Mouse (Mus musculus): Measurements from ENCODE around the gene Hist1h2af.
A peak's percentile ranks its signal among the peaks of the same experiment; 100 is the strongest.
"Not testable (repeated sequence)": the region's sequence is repeated elsewhere in the genome, so short reads cannot be mapped to it uniquely, and the experiment has no call there.

The Hist1h2af gene

DNA sequence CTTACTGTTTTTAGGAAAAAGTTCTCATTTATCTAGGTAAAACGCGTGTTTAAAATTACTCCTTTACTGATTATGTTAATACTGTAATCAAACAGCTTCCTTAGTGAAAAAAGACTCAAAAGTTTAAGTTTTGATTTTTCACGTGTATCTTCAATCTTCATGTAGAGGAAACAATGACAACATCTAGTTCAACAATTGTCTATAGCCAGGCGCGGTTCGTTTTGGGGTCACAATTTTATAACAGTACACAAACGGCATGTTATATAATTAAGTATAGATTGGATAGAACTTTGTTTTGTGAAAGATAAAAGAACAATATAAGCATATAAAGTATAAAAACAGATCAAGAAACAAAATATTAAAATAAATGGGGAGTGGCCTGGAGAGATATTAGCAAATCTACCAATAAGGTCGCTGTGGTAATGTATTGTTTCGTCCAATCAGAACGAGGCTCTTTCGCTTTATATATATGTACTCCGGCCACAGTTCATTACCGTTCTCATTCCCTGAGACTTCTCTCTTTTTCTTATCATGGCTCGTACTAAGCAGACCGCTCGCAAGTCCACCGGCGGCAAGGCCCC, 41.7 kb downstream of the Hist1h2af start, which contains the start of gene Hist1h3d:
TSS of gene Hist1h3d (plus strand) at position 493 of the 581 bp plus-strand sequence.
- no peak for ATAC-seq (ENCODE audit: insufficient number of reproducible peaks, low FRiP score, low TSS enrichment)

DNA sequence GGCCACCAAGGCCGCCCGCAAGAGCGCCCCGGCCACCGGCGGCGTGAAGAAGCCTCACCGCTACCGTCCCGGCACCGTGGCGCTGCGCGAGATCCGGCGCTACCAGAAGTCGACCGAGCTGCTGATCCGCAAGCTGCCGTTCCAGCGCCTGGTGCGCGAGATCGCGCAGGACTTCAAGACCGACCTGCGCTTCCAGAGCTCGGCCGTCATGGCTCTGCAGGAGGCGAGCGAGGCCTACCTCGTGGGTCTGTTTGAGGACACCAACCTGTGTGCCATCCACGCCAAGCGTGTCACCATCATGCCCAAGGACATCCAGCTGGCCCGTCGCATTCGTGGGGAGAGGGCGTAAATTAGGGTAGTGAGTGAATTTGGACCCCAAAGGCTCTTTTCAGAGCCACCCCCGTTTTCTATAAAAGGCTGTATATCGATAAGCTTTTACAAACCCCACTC, 42.2 kb downstream of the Hist1h2af start:
- not testable (repeated sequence) for ATAC-seq (ENCODE audit: insufficient number of reproducible peaks, low FRiP score, low TSS enrichment)

DNA sequence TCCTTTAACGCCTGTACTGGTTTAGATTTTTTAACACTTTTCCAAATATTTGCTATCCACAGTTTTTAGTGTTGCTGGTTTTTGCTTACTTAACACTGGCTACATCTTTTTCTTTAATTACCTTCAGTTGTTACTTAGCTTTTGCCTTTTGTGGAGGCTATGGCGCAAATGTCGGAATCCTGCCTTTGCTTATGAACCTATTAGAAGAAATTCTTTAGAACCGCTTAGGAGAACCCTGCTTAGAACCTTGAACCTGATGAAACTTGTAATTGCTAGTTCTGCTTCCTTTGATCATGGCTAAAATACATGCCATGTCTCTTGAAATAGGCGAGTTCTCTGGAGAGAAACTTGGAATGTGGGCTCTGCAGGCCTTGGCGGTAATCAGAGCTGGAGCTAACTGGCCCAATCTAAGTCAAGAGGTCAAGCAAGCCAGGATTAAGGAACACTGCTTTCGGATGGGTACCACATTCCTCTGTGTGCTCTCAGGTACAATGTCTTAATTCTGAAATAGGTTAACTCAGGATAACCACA, 42.7 kb downstream of the Hist1h2af start:
- ATAC-seq (ENCODE audit: insufficient number of reproducible peaks, low FRiP score, low TSS enrichment), result no peak

DNA sequence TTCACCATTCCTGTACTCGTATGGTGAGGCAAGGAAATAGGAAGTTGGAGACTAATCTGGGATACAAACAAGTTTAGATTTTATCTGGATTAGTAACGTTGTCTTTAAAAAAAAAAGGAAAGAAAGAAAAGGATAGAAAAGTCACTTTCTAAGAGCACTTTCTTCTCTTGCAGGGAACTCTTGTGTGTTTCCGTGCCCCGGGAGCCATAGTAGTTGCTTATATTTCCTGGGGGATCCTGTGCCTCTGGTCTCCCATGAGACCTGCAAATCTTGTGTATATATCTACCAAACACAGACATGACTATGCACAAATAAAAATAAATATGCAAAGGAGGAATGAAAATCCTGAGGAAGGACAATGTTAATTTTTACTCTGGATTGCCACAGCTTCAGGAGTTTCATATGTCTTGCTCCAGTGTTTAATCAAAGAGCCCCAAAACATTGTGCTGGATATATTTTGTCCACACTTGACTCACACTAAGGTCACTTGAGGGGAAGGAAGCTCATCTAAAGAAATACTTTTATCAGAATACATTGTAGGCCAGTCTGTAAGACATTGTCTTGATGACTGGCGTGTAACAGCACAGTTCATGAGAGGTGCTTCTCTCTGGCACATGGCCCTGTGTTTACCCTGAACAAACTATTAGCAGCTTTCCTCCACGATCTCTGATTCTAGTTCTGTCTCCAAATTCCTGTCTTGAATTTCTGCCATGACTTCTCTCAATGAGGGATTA, 43.4 kb downstream of the Hist1h2af start:
- ATAC-seq (ENCODE audit: insufficient number of reproducible peaks, low FRiP score, low TSS enrichment), result no peak

DNA sequence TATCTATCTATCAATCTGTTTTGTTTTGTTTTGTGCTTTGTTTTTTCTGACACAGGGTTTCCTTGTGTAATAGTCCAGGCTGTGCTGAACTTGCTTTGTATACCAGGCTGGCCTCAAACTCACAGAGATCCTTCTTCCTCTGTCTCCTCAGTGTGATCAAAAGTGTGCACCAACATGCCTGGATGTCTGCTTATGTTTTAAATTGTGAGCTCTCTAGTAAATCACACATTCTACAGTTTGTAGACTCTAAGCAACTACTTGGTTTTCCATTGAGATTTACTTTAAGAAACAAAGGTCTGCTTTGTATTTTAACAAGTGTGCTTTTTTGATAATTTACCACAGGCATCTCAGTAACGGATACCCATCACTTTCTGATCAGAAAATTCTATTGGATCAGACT, 44.1 kb downstream of the Hist1h2af start:
- ATAC-seq (ENCODE audit: insufficient number of reproducible peaks, low FRiP score, low TSS enrichment), result no peak

DNA sequence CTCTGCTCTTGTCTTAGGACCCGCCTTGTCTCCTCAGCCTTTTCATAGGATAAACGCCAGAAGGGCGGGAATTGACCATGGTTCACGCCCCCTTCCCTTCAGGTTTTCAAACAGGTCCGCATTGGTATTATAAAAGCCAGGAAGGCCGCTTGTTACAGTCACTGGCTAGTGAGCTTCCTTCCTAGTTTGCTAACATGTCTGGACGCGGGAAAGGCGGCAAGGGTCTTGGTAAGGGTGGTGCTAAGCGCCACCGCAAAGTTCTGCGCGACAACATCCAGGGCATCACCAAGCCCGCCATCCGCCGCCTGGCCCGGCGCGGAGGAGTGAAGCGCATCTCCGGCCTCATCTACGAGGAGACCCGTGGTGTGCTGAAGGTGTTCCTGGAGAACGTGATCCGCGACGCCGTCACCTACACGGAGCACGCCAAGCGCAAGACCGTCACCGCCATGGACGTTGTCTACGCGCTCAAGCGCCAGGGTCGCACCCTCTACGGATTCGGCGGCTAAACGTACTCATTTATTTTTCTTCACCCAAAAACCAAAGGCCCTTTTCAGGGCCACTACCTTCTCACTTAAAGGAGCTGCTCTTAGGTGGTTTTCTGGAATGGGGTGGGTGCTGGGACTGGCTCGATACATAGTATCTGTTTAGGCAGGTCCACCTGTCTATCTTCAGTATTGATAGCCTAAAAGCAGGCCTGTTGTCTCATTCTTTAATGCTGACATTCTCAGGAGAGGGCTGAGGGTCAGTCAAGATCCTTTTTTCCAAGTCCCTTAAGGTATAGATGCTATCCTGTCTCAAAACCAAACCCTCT, 47.9 kb downstream of the Hist1h2af start, which contains the start of gene Hist1h4d:
TSS of gene Hist1h4d (plus strand) at position 191 of the 811 bp plus-strand sequence.
- ATAC-seq (ENCODE audit: insufficient number of reproducible peaks, low FRiP score, low TSS enrichment), result peak; percentile 89

DNA sequence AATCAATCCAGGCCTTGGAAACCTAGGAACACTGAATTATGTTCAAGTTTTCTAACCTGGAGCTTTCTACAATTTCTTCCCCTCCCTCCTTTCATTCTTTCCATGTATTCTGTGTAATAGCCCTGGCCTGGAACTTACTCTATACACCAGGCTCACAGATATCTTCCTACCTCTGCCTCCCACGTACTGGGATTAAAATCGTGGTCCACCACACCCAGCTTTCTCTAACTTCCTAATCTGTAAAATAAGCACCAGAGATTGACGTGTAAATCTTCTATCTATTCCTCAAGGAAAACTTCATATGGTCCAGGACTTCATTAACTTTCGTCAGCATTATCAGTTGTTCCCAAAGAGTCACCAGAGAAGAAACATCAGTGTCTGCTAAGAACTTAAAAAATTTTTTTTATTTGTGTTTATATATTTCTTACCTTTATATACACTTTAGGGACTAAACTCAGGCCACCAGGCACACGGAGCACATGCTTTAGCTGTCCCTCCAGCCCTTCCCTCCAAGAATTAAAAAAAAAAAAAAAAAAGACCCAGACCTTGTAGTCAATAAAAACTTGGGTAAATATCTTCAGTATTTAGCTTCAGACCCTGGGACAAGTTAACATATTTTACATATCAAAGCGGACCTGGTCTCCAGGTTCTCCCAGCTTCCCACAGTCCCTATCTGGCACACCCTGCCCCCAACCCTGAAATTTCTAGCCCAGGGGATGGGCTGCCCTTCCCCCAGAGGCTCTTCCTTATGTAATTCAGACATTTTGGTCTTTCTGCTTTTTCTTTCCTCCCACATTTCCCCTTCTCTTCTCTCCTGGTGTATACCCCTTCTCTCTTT, 48.7 kb downstream of the Hist1h2af start:
- ATAC-seq (ENCODE audit: insufficient number of reproducible peaks, low FRiP score, low TSS enrichment), result no peak

DNA sequence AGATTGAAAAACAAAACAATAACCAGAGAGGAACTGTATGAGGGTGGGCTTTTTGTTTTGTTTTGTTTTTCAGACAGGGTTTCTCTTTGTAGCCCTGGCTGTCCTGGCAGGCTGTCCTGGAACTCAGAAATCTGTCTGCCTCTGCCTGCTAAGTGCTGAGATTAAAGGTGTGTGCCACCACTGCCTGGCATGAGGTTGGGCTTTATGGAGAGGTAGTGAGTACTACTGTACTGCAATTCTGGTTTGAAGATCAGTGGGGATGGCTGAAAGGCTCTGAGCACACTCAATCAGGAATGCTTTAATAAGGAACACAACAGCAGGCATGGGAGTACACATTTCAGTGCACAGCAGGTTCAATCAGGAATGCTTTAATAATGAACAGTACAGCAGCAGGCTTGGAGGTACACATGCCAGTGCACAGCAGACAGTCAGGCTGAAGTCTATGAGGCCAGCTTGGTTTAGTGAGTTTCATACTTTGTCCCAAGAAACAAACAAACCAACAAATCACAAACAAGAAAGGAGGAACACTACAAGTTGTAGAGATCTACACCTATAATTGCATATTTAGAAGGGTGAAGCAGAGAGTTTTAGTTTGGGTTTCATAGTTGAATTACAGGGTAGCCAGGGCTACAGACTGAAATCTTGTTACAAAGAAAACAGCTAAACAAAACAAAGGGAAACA, 49.8 kb downstream of the Hist1h2af start:
- no peak for ATAC-seq (ENCODE audit: insufficient number of reproducible peaks, low FRiP score, low TSS enrichment)

All from cerebellum, adult (tissue).